Mouse (Mus musculus): Measurements from ENCODE around the gene Tenm2. TPM values are rescaled to one million over a fixed set of nuclear protein-coding genes. Genes with fewer than 3 reads are reported as not detected.

Tenm2 gene
- total RNA-seq, 2 experiments from 2014 or later = 0.42 to 2.3 TPM

GRCm38 (mm10) chr11:36264776-36265466 is 970.8 kb downstream of the Tenm2 start:
- DNase-seq = peak; percentile 71

DNA sequence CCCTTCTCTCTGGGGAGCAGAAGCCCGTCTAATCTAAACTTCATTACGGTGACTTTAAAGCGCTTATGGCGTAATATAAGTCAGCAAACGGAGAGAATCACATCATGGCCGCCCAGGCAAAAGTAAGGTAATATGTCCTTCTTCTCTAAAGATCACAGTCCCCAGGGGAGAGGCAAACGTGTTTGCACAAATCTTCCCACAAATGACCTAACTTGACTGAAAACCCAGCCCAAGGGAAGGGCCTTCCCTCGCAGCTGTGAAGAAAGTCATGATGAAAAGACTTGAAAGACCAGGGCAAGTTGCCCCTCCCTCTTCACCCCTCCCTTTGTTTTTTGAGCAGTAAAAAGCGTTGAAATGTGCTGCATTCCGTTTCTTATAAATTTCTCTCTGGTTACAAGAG is 971.9 kb downstream of the Tenm2 start:
- no peak for DNase-seq

GRCm38 (mm10) chr11:36257187-36257586 is 978.6 kb downstream of the Tenm2 start:
- no peak for DNase-seq

GRCm38 (mm10) chr11:36256747-36257146 is 979.0 kb downstream of the Tenm2 start:
- no peak for DNase-seq

DNA sequence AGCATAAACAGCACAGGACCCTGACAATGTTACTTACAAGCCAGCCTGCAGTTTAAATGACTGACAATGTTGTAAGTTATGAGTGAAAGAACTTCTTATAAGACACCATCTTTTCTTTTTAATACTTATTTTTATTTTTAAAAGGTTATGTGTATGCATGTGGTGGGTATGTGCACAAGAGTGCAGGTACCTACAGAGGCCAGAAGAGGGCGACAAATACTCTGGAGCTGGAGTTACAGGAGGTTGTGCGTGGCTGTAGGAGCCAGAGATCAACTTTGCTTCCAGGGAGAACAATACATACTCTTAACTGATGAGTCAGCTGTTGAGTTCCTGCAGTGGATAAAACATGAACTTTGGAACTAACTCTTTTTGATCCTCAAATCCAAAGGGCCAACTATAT is 981.7 kb downstream of the Tenm2 start:
- DNase-seq = no peak

- no peak for DNase-seq
Measured at GRCm38 (mm10) chr11:36250111-36250510, 985.7 kb downstream of the Tenm2 start.

GRCm38 (mm10) chr11:36246152-36246551 is 989.6 kb downstream of the Tenm2 start:
- no peak for DNase-seq

DNA sequence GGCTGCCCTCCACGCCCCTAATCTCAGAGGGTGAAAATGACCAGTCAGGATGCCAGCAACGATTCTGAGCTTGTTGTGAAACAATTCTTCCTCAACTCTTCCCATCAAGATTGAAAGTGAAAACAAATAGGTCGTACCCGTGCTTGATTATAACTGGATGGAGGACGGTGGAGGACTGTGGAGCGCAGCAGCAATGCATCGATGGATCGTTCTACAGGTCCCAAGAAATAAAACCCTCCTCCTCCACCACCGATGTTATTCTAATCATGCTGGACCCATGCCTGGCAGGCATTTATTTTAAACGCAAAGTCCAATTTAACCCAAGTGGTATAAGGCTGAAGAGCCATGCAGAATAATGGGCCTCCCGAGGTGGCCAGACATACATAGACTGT is 991.3 kb downstream of the Tenm2 start:
- DNase-seq = no peak

DNA sequence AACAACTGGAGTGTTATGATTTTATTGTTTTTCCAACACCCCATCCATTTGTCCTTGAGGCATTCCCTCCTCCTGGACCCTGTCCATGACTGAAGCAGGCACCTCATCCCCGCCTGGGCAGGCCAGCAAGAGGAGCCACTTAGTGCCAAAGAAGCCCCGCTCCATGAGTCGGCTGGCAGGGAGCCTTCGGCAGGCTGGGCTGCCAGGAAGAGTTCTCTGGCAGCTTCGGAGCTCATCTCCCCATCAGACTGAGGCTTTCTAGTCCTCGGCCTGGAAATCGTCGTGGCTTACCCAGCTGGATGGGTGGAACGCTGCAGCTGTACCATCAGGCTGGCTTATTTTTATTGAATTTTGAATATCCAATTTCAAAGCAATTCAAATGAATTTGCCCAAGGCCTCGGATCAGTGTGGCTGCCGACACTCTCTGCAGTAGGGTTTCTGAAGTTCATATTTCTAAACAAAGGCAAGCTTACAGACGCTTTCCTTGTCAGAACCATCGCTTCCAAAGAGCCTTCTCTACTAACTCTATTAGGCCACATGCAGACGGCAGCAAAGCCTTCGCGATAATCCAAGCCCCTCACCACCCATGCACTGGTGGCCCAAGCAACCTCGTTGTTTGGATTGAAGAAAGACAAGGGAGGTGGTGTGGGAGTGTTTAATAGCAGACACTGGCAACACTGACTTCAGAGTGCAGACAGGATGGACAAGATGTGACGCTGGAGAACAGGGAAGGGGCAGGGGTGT is 991.8 kb downstream of the Tenm2 start:
- DNase-seq = peak; percentile 18

DNA sequence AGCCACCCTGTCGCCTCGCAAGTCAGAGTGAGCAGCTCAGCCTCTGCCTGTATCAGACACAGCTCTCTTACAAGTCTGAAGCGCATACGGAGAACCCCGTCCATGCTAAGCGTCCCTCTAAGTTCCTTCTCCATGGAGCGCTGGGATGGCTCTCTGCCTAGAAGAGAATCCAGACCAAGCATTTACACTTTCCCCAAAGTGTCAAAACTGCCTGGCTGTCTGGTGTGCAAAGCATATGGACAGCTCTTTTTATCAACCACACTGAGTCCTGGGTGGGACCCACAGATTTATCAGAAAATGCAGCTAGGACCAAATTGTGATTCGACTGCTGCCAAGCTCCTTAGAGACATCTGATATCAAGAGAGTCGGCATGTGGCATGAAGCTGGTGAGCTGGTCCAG is 996.9 kb downstream of the Tenm2 start:
- no peak for DNase-seq

- DNase-seq = no peak
Measured at GRCm38 (mm10) chr11:36228654-36229053, 1007.1 kb downstream of the Tenm2 start.

DNA sequence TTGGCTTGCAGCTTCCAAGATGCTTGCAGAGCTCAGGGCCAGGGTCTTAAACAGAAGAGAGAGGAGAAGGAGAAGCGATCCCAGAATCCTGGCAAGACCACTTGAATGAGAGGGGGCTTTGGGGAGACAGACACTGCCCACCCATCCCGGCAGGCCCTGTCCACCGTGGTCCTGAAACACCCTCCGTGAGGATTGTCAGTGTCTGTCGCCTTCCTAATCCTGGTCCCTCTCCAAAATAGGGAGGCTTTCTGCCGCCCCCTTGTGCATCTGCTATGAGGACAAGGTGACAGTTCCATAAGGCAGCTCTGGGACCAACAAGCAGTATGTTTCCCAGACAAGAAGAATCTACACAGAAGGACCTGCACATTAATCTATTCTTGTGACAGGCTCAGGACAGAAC is 1007.6 kb downstream of the Tenm2 start:
- no peak for DNase-seq

DNA sequence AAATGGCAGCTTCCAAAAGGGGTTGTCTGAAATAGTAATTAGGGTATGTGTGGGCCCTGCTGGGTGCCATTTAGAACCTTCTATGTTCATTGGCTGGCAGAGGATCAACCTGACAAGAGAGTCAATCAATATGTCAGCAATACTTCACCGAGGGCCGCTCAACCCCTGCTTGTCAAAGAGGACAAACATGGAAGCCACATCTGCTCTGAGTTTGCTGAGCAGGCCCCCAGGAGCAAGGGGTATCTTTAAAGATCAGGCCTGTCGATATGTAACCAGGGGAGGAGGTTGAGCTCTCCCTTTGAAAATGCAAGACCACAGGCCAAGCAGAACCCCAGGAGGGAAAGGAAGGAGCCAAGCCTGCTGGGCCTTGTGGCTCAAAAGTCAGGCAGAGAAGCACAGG is 1009.7 kb downstream of the Tenm2 start:
- DNase-seq = no peak

GRCm38 (mm10) chr11:36223716-36224439 is 1011.9 kb downstream of the Tenm2 start:
- DNase-seq = no peak

DNA sequence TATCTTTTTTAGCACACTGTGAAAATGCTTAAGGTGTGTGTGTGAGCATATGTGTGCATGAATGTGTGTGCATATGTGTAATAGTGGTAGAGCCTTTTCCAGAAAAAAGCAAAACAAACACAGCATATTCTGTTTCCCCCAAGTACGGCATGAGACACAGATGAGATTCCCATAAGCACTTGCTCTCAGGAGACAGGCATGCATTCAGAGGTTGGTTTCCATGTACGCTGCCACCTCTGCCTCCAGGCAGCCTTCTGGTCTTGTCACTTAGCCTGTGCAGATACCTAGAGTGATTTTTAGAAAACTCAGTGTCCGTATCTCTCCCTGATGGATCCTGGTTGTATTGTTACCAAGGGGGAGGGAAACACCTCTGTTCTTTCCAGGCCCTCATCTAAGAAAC is 1013.7 kb downstream of the Tenm2 start:
- DNase-seq = no peak

DNA sequence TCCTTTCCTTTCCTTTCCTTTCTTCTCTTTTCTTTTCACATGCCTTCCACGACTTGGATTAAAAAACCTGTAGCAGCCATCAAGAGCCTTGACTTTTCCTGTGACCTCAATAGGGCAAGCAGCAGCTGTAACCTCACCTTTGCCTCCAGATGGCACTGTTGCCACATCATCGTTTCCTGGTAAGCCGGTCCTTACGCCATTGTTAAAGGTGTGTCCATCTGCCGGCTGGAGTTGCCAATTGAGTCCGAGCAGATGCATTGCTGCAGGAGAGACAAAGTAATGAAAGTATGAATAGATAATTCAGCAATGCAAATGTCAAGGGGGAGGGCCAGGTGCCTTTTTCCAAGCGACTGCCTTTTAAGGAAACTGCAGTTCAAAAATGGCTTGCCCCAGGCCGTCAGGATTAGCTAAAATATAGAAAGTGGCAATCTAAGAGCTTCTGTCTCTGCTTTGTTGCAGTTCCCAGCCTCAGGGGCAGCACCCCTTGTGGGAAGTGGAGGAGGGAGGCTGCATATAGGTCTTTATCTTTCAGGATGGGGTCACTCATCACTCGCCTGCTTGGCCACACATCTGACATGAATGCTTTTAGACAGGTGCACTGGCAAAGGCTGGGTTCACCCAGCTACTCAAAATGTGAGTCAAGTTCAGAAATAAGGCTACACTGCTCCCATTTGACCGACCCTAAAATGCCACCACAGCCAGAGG is 1014.3 kb downstream of the Tenm2 start:
- peak; percentile 87 for DNase-seq

DNA sequence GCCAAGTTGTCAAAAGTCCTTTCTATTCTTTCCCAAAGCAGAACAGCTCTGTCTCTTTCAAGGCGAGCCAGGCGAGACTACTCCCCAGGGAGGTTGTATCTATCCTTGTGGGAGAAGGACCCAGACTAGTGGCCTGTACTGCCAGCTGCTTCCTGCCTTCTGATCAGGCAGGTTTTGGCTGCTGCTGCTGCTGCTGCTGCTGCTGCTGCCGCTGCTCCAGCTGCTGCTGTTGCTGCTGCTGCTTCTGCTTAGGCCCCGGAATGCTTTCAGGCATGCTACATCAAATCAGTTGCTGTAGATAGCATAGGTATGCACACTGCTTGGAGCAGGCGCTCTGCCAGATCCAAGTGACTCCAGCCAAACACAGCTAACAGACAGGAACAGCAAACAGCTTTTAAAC is 1015.1 kb downstream of the Tenm2 start:
- peak; percentile 19 for DNase-seq

DNA sequence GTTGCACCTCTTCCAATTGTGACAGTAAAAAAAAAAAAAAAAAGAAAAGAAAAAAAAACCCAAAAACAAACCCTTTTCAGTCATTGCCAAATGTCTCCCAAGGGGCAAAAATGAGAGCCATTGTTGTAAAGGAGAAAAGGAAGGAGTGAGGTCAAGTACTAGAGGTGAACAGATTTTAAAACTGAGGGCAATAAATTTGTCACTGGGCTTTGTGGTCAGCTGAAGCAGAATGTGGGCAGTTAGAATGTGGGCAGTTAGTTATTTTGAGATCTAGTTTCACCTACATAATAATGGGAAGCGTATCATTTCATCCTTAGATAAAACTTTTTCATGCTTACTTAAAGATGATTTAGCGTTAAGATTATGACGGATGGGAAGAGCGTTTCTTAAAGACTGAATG is 1016.2 kb downstream of the Tenm2 start:
- no peak for DNase-seq

DNA sequence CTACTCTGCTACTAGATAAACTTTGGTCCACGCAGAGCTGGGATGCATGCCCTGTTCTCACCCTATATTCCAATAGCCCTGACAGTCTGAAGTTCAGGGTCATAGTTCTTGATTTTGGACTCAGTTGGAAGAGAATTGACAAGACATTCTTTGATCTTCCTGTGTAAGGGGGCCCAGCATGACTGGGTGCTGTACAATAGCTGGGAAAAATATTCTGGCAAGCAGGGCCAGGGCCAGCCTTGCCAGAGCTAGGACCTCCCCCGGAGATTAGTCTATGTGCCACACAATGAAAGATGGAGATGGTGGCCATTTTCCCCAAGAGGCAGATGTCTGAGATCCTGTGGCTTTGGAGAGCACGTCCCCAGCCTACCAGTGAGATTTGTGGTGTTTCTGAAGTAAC is 1021.2 kb downstream of the Tenm2 start:
- DNase-seq = no peak

- no peak for DNase-seq
Measured at GRCm38 (mm10) chr11:36204381-36204780, 1031.4 kb downstream of the Tenm2 start.

GRCm38 (mm10) chr11:36203896-36204295 is 1031.9 kb downstream of the Tenm2 start:
- no peak for DNase-seq

DNA sequence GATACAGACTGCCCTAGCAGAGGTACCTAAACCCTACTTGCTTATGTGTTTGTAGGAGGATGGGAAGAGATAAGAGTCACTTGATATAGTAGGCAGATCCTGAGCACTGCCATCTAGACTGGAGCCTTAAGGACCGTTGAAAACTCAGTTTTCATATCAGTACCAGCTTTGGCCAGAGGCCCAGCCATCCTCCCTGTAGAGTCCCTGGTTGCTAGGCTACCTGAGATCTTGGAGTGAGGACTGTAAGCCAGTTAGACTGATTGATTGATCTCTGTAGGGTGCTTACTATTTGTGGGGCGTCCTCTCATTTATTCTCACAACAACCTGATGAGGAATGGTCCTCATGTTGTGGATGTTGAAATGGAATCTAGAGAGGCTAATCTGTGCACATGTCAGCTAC is 1041.4 kb downstream of the Tenm2 start:
- no peak for DNase-seq

DNA sequence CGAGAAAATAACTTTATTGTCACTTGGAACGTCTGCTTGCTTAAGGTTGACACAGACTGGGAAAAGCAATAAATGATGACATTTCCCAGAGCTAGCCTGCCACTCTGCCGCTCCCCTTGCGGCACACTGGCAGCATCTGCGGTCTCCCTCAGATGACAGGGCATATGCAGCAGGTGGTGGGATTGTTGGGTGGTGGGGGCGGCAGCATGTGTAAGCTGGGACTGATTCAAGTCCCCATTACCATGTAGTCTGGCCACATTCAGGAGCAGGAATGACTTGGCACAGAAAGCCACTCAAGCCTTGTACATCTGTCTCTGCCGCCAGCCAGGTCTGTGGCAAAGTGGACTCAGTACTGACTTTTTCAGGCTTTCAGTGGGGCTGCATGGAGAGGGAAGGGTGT is 1059.7 kb downstream of the Tenm2 start:
- DNase-seq = no peak
